Mouse (Mus musculus) embryo, embryonic 10 days (tissue): Measurements from ENCODE around the gene Fam133b.

ENCODE experiments used
- DNase-seq: peaks from one replicate; pipeline ENCODE4 v3.0.0-alpha.2; 2015; ENCODE audit warnings: low spot score

Fam133b gene

DNA sequence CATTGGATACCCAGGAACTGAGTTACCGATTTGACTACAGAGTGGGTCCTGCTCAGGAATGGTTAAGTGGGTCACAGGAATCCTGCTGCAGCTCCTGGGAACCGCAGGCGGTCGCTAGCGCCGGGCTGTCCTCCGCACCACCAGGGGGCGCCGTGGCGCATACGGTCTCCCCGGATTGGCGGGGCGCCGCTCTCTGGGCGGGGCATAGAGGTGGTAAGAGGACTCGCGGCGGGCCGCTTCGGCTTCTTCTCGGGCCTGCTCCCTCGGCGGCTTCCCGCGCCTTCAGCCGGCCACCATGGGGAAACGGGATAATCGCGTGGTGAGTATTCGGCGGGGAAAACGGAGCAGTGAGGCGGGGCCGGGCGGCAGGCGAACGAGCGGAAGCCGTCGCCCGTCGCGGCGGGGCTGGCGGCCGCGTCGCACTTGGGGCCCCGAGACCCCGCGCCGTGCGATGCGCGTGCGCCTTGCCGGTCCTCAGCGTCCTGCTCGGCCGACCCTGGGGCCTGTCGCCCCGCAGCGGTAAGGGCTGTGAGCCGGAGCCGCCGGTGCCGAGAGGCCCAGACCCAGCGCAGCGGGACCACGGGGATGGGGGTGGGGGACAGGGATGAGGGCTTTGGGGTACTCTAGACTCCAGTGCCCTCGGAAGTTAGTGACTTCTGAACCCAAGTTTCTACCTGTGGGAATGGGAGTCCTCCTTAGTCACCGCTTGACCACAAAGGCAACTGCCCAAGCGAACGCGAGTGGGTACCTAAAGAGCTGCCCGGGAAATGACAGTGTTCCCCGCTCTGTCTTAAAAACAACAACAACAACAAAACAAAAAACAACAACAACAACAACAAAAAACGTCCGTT lies at the start of gene Fam133b:
TSS of gene Fam133b (plus strand) at position 205 of the 851 bp plus-strand sequence.
- peak; percentile 94 for DNase-seq

GRCm38 (mm10) chr5:3493968-3494367 lies 49.7 kb upstream of the Fam133b start:
- no peak for DNase-seq

- no peak for DNase-seq
Observed at GRCm38 (mm10) chr5:3494452-3495187, 49.0 kb upstream of the Fam133b start.

- no peak for DNase-seq
Observed at GRCm38 (mm10) chr5:3497505-3497925, 46.1 kb upstream of the Fam133b start.

DNA sequence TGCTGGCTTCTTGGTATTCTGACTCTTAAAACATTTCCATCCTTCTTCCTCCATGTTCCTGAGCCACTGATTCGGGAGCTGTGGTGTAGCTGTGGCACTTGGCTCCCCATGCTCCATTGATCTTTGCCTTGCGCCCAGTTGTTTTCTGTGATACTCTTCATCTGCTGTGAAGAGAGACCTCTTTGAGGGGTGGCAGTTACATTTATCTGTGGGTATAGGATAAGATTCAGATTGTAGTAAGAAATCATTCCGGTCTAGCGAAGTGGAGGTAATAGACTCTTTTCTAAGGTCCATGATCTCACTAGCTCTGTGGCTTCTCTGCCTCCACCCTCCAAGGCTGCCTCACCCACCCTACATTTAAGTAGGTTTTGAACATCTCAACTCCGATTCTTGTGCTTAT lies 43.3 kb upstream of the Fam133b start:
- no peak for DNase-seq

GRCm38 (mm10) chr5:3500957-3501563 lies 42.6 kb upstream of the Fam133b start:
- DNase-seq = no peak

DNA sequence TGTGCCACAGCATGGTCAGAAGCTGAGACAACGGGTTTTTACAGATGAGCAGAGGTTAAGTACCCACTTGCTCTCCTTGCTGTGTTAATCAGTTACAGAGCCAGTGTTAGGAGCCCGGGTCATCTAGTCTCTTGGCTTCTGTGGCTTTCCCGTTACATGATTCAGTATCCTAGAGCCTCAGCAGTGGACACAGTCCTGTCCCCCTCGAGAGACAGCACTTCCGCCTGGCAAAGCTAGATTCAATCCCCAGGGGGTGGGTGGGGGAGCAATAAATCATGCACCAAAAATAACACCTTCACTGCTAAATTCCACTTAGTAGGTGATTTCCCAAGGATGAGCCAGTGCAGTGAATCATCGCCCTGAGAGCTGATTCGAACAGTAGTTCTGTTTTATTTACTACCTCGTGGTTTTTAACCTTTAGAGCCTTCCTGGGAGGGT lies 42.0 kb upstream of the Fam133b start:
- peak; percentile 30 for DNase-seq

DNA sequence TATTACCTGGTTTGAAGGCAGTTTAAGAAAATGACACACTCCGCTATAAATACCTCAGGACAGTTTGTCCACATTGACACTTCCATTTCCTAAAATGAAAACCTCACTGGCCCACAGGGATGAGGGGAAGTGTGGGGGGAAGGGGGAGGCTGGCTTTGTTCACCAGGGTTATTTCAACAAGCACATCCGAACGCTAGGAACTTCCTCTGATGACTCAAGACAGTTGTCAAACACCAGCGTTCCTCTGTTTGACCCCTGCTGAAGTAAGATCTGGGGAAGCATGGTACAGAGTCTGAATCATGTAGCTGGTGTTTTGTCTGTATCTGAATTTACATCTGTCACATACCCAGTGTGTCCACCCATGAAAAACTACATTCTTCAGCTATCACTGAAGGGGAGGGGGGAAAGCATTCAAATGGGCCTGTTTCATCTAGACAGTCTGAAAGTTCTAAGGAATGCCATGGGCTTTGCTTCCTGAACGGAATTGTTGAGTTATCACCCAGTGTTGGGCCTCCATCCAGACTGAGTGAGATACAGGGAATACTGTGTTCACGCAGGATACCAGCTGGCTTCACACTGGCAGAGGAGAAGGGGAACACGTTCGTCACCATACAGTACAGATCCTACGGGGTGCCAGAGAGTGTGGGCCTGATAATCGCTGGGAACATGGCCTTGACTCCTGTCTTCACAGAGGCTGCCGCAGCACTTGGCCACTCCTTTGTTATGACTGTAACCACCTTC lies 40.9 kb upstream of the Fam133b start:
- DNase-seq = peak; percentile 16

DNA sequence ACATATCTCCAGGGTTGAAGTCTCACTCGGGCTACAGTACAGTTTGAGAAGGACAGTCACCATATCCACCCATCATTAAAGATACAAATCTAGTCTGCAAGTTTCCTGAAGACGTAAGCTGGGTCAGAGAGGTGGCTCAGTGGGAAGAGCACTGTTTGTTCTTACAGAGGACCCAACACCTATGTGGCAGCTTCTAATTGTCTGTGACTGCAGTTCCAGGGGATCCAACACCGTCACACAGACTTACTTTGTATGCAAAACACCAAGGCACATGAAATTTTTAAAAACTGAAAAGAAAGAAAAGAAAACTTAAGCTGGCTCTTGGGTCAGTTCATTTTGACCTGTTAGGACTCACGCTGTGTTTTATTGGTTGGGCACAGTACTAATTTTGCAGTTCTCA lies 40.3 kb upstream of the Fam133b start:
- DNase-seq = no peak

- DNase-seq = no peak
Observed at GRCm38 (mm10) chr5:3503836-3504323, 39.8 kb upstream of the Fam133b start.

DNA sequence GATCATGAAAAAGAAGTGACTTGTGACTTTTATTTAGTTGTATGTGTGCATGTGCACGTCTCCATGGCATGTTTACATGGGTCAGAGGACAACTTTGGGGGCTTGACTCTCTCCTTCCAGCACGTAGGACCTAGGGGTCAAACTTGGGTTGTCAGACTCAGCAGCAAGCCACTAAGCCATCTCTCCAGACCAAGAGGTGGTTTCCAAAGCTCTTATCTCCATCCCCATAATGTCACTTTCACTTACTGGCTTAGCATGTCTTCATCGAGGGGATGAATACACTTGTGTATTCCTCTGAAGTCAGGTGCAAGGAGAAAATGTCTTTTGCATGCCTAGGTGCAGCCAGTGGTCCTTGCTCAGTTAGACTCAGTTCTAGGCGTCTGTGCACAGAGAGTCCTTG lies 39.2 kb upstream of the Fam133b start:
- no peak for DNase-seq

GRCm38 (mm10) chr5:3505553-3505952 lies 38.1 kb upstream of the Fam133b start:
- no peak for DNase-seq

DNA sequence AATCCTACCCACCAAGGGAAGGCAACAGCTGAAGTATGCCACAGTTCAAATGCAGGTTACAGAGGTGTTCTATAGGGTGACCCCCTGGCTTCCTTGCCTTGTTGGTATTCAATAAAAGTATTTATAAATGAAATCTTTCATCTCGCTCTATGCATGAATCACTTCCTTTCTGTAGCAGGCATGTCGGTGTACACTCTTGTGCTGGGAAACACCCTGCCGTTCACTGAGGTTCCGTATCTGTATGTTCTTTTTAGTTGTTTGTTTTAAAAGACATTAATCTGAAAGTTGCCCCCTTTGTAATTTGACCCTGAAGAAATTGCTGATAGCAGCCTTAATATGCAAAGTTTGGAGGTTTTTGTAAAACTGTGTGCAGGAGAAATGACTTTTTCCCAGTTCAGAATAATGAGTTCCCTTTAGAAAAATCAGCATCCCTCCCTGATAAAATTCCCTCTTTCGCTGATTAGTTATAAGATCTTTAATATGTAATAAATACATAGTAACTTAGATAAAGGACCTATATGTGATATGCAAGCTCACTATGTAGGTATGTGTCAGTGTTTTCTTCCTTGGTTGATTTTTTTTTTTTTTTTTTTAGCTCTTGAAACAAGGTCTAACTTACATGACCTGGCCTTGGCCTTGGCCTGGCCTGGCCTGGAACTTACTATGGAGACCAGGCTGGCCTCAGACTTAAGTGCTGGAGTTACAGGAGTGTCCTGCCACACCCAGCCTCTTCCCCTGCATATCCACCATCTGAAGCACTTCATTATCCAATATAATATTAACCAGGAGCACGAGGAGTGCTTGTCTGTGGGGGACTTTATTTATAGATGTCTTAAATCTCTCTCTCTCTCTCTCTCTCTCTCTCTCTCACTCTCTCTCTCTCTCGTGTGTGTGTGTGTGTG lies 34.9 kb upstream of the Fam133b start:
- DNase-seq = no peak

- DNase-seq = no peak
Observed at GRCm38 (mm10) chr5:3509503-3509902, 34.1 kb upstream of the Fam133b start.

GRCm38 (mm10) chr5:3511097-3511795 lies 32.4 kb upstream of the Fam133b start:
- no peak for DNase-seq

DNA sequence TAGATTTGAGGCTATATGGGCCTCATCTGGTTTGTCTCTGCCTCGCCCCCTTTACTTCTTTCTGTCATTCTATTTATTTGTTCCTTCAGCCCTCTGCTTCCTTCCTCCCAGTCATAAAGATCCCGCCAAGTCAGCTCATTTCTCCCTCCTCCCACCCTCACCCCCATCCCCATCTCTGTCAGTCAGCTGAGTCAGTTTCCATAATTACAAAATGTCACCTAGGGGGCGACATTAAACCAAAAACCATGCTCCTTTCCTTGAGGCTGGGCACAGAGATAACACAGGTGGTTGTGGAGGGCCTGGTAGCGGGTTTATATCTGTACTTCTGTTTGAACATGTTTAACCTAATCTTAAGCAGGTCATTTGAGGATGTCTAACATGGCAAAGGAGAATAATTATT lies 31.0 kb upstream of the Fam133b start:
- no peak for DNase-seq

- DNase-seq = no peak
Observed at GRCm38 (mm10) chr5:3514901-3515311, 28.7 kb upstream of the Fam133b start.

DNA sequence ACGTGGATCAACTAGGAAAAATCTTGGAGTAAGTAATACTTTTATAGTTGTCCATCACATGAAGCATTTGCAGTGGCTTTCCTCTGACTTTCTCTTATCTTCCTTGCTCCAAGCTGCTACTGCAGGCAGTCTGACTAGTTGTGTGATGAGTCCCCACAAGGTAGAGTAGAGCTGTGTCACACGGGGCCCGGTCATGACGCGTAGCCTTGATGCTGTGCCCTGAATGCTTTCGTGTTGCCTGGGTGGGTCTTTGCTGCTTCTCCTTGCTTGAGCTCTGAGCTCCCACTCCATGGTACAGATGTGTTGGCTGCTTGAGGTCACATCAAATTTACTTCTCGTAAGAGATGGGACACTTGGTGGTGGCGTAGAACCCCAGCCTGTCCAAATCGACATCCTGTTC lies 28.2 kb upstream of the Fam133b start:
- DNase-seq = no peak

- DNase-seq = peak; percentile 19
Observed at GRCm38 (mm10) chr5:3516481-3517075, 27.1 kb upstream of the Fam133b start.
